ENCODE assay signal across 7 mouse cellular contexts in the genomic region with DNA sequence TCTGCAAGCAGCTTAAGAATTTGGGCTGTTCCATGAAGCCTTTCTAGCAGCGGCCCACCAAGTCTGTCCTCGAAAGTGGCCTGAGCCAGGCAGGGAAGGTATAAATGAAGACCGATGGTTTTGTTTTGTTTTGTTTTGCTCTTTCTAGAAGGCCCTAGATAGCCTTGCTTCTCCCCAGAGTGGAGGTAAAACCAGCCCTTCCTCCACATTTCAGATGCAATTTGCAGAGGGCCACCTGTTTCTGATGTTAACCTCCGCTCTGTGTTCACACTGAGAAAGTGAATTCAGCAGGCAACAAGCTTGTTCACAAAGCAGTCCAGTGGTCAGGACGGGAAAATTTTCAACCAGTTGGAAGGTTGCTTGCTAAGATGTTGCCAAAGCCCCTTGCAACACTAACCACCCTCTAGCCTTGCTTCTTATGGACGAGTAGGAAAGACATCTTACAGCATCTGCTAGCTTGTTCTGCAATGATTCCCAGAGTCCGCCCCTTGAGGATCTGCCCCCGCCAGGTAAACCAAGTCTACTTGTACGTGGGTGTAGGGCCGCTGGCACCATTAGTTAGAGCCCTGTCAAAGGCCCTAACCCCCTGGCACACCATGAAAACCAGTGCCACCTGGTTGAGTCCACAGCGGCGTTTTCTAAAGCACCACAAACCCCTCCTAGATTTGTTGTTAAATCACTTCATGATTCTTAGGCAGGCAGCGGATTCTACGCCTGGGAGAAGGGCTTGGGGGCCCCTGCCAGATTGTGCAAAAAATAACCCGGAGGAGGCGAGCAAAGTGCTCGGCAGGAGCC. TPM values are rescaled to one million over a fixed set of nuclear protein-coding genes. Genes with fewer than 3 reads are reported as not detected.
A peak's percentile ranks its signal among the peaks of the same experiment; 100 is the strongest.
DNase-seq lines count a peak whose midpoint lies in the region; ATAC-seq and TF ChIP-seq lines count a peak whose summit lies in the region.

No protein-coding gene starts in this region.

- H3K9ac ChIP-seq in embryonic facial prominence, embryonic 12.5 days: peak overlapping the region; percentile 79
- peak overlapping the region; percentile 90 for H3K9ac ChIP-seq in hindbrain, embryonic 13.5 days
- H3K9ac ChIP-seq in liver, embryonic 14.5 days (replicated peaks): no peak overlapping the region

- TF ChIP-seq POLR2A in testis, adult 2 months (IDR thresholded peaks at IDR 0.05; ENCODE audit: control insufficient read depth, low read depth, low read length): no peak

- TF ChIP-seq EP300 in liver, embryonic 14.5 days (IDR thresholded peaks at IDR 0.05; ENCODE audit: low read depth): no peak

- H3K4me3 ChIP-seq in testis, adult 2 months (ENCODE audit: control insufficient read depth, low read depth, low read length): peak overlapping the region; percentile 71
- H3K4me3 ChIP-seq in embryonic facial prominence, embryonic 12.5 days: peak overlapping the region; percentile 63
- H3K4me3 ChIP-seq in hindbrain, embryonic 13.5 days: peak overlapping the region; percentile 68
- peak overlapping the region; percentile 1 to 36; a peak in 2 of 4 replicates for H3K4me3 ChIP-seq in liver, embryonic 14.5 days (ENCODE audit: insufficient read depth in 1 of 2, low read depth in 2 of 2, low read length in 2 of 2)

- no peak; the same call in 1 of the 2 replicates for ATAC-seq in embryonic facial prominence, embryonic 12.5 days (ENCODE audit: insufficient number of reproducible peaks, insufficient read depth, low FRiP score, low TSS enrichment)
- ATAC-seq in hindbrain, embryonic 13.5 days (ENCODE audit: low FRiP score): peak; percentile 40
- no peak for ATAC-seq in liver, embryonic 14.5 days (ENCODE audit: insufficient read depth)
- no peak for ATAC-seq in megakaryocyte, adult 5-6 weeks (ENCODE audit: poor library complexity, severe bottlenecking)

- no peaks in the 10 kb centered on the region for H3K9me3 ChIP-seq in embryonic facial prominence, embryonic 12.5 days
- no peaks in the 10 kb centered on the region for H3K9me3 ChIP-seq in hindbrain, embryonic 13.5 days
- H3K9me3 ChIP-seq in liver, embryonic 14.5 days (ENCODE audit: control insufficient read depth, low read length): no peaks in the 10 kb centered on the region

- H3K27me3 ChIP-seq in testis, adult 2 months (ENCODE audit: control insufficient read depth, insufficient read depth, low read length): no peaks in the 10 kb centered on the region; the same call in 1 of the 2 replicates
- no peaks in the 10 kb centered on the region for H3K27me3 ChIP-seq in embryonic facial prominence, embryonic 12.5 days
- peaks cover 51% of the 10 kb centered on the region for H3K27me3 ChIP-seq in hindbrain, embryonic 13.5 days
- peaks cover 38% of the 10 kb centered on the region for H3K27me3 ChIP-seq in liver, embryonic 14.5 days (ENCODE audit: control insufficient read depth, insufficient read depth, low read length)

- no peaks in the 10 kb centered on the region for H3K36me3 ChIP-seq in testis, adult 2 months (ENCODE audit: control insufficient read depth, insufficient read depth, low read length)
- no peaks in the 10 kb centered on the region for H3K36me3 ChIP-seq in embryonic facial prominence, embryonic 12.5 days
- H3K36me3 ChIP-seq in hindbrain, embryonic 13.5 days: no peaks in the 10 kb centered on the region
- no peaks in the 10 kb centered on the region for H3K36me3 ChIP-seq in liver, embryonic 14.5 days (replicated peaks; ENCODE audit: control insufficient read depth, insufficient read depth, low read depth)

- no peak overlapping the region for H3K27ac ChIP-seq in testis, adult 2 months (ENCODE audit: control insufficient read depth, insufficient read depth, low read depth, low read length)
- H3K27ac ChIP-seq in embryonic facial prominence, embryonic 12.5 days: peak overlapping the region; percentile 86
- peak overlapping the region; percentile 98 for H3K27ac ChIP-seq in hindbrain, embryonic 13.5 days
- H3K27ac ChIP-seq in liver, embryonic 14.5 days: no peak overlapping the region

- TF ChIP-seq CTCF in testis, adult 2 months (IDR thresholded peaks at IDR 0.05; ENCODE audit: control insufficient read depth, insufficient read depth, insufficient replicate concordance, low read depth, low read length): no peak
- TF ChIP-seq CTCF in liver, embryonic 14.5 days (IDR thresholded peaks at IDR 0.05; ENCODE audit: low read depth): no peak

- H3K4me1 ChIP-seq in testis, adult 2 months (ENCODE audit: control insufficient read depth, insufficient read depth, low read length): peaks cover 7% of the 10 kb centered on the region
- H3K4me1 ChIP-seq in embryonic facial prominence, embryonic 12.5 days: no peaks in the 10 kb centered on the region; the same call in 1 of the 2 replicates
- peaks cover 13% of the 10 kb centered on the region for H3K4me1 ChIP-seq in hindbrain, embryonic 13.5 days (replicated peaks)
- H3K4me1 ChIP-seq in liver, embryonic 14.5 days (replicated peaks; ENCODE audit: control insufficient read depth in 2 of 2, insufficient read depth in 2 of 2, low read length in 1 of 2): no peaks in the 10 kb centered on the region

- 4% methylated on average over 17 of the region's 17 CpGs for WGBS in embryonic facial prominence, embryonic 12.5 days
- 2% methylated on average over 17 of the region's 17 CpGs for WGBS in hindbrain, embryonic 13.5 days
- 9% methylated on average over 17 of the region's 17 CpGs for WGBS in liver, embryonic 14.5 days (ENCODE audit: insufficient replicate concordance)

- H3K4me2 ChIP-seq in embryonic facial prominence, embryonic 12.5 days (replicated peaks): peak overlapping the region; percentile 75
- peak overlapping the region; percentile 68 for H3K4me2 ChIP-seq in hindbrain, embryonic 13.5 days
- peak overlapping the region; percentile 49 for H3K4me2 ChIP-seq in liver, embryonic 14.5 days (ENCODE audit: low read depth)

- no peak for DNase-seq in testis, postnatal 10 days (ENCODE audit: low spot score)
- DNase-seq in liver, embryonic 14.5 days (ENCODE audit: low read depth in 3 of 3, low spot score in 3 of 3): no peak
- DNase-seq in right cerebral cortex, adult 18-20 months: peak; percentile 56

RNA-seq across cellular contexts. Expression of a gene that starts 0.7 kb away (rescaled TPM):
- polyA plus RNA-seq in testis, adult 2 months (2012; rRNA removed): 1.4 and 1.5 TPM in 2 replicates
- 20.1 and 21.8 TPM in 2 replicates for polyA plus RNA-seq in embryonic facial prominence, embryonic 12.5 days (2016; fragmentation: Nextera tagmentation; extraction: Ambion mirVana)
- 38.5 and 38.7 TPM in 2 replicates for polyA plus RNA-seq in hindbrain, embryonic 13.5 days (2015; fragmentation: Nextera tagmentation; extraction: Ambion mirVana)
- 0.18 and 0.20 TPM in 2 replicates for polyA plus RNA-seq in liver, embryonic 14.5 days (2012; rRNA removed)
- 0.16 and 0.22 TPM in 2 replicates for polyA plus RNA-seq in liver, embryonic 14.5 days (2014; fragmentation: Nextera tagmentation; extraction: Ambion mirVana)
- 0.16 TPM in 1 of 2 replicates, not detected in the other for total RNA-seq in megakaryocyte, adult 5-6 weeks (2015)
- not detected in 2 replicates for total RNA-seq in megakaryocyte, adult 5-6 weeks (2017)

Comparison
In these comparisons a context has a peak if more than half of its experiments do, and no peak if none do; other contexts are left out.
1. H3K27ac ChIP-seq: peak in embryonic facial prominence, embryonic 12.5 days (single experiment) and hindbrain, embryonic 13.5 days (single experiment); none in testis, adult 2 months (single experiment) and liver, embryonic 14.5 days (single experiment).
2. H3K4me3 ChIP-seq: peak in every context shown above with its lines; median percentile 71 in testis, adult 2 months; 68 in hindbrain, embryonic 13.5 days; 63 in embryonic facial prominence, embryonic 12.5 days; 18 in liver, embryonic 14.5 days.
3. Peak in every context shown above with its lines, with median percentiles within 50 percentile points of each other: H3K4me2 ChIP-seq.